Mouse (Mus musculus) MEL (cell line): ENCODE data around the gene Slc25a22. TPM values are rescaled to one million over a fixed set of nuclear protein-coding genes. Genes with fewer than 3 reads are reported as not detected.

ENCODE experiments used
- DNase-seq: peaks from one replicate; pipeline ENCODE4 v3.0.0; 2011; ENCODE audit warnings: low read depth, low spot score
- H3K27ac ChIP-seq: 2 replicates; pipeline ENCODE4 v1.5.1; 2012; ENCODE audit warnings: low read depth, mild to moderate bottlenecking, control low read depth, low read length, moderate library complexity; ENCODE audit not compliant: control insufficient read depth
- H3K27me3 ChIP-seq, 2 experiments: fragments of 150-350 bp in 1 of 2; sonication (generic) in 1 of 2; 2 replicates each; pipeline ENCODE4 v1.6.1; 2012; ENCODE audit warnings: low read length in 2 of 2, mild to moderate bottlenecking in 2 of 2, improper control_type of control experiment in 1 of 2, moderate library complexity in 1 of 2; ENCODE audit not compliant: insufficient read depth in 2 of 2, control insufficient read depth in 1 of 2
- H3K36me3 ChIP-seq, 2 experiments: 2 replicates each; pipeline ENCODE4 v1.6.1; 2012 to 2014; ENCODE audit warnings: low read length in 2 of 2, improper control_type of control experiment in 1 of 2, inconsistent platforms in 1 of 2, mild to moderate bottlenecking in 1 of 2; ENCODE audit not compliant: insufficient read depth in 2 of 2, control insufficient read depth in 1 of 2
- H3K4me1 ChIP-seq, 2 experiments: fragments of 150-350 bp in 1 of 2; sonication (generic) in 1 of 2; 2 replicates each; pipeline ENCODE4 v1.6.1; 2012; ENCODE audit warnings: low read length in 2 of 2, improper control_type of control experiment in 1 of 2, mild to moderate bottlenecking in 1 of 2; ENCODE audit not compliant: insufficient read depth in 2 of 2, control insufficient read depth in 1 of 2
- H3K4me3 ChIP-seq, 2 experiments: fragments of 150-350 bp in 1 of 2; sonication (generic) in 1 of 2; 2 replicates each; pipeline ENCODE4 v1.5.1; 2012; ENCODE audit warnings: low read depth in 2 of 2, low read length in 2 of 2, mild to moderate bottlenecking in 2 of 2, moderate library complexity in 2 of 2, control low read depth in 1 of 2, improper control_type of control experiment in 1 of 2; ENCODE audit not compliant: control insufficient read depth in 1 of 2, insufficient read depth in 1 of 2
- H3K79me2 ChIP-seq: 2 replicates; pipeline ENCODE4 v1.6.1; 2012; ENCODE audit warnings: mild to moderate bottlenecking, low read length, moderate library complexity; ENCODE audit not compliant: control insufficient read depth, poor library complexity, insufficient read depth
- H3K9ac ChIP-seq: 2 replicates; pipeline ENCODE4 v1.6.1; 2012; ENCODE audit warnings: low read depth, mild to moderate bottlenecking, control low read depth, low read length, moderate library complexity; ENCODE audit not compliant: control insufficient read depth, poor library complexity, severe bottlenecking
- H3K9me3 ChIP-seq: fragments of 150-350 bp; sonication (generic); replicated peaks from 2 replicates; pipeline ENCODE4 v1.6.1; 2012; ENCODE audit warnings: mild to moderate bottlenecking, low read length, improper control_type of control experiment, moderate library complexity; ENCODE audit not compliant: insufficient read depth
- BHLHE40 ChIP-seq: IDR thresholded peaks from 2 replicates; pipeline ENCODE4 v1.6.1; 2012; ENCODE audit warnings: low read depth, mild to moderate bottlenecking, inconsistent platforms, low read length, improper control_type of control experiment, borderline replicate concordance
- CHD2 ChIP-seq: IDR thresholded peaks from 2 replicates; pipeline ENCODE4 v1.6.1; 2011; ENCODE audit warnings: low read length, improper control_type of control experiment
- CTCF ChIP-seq, 3 experiments: IDR thresholded peaks in 2 of 3; conservative IDR thresholded peaks in 1 of 3; 2 replicates each; pipeline ENCODE4 v1.5.1; 2011 to 2012; ENCODE audit warnings: low read length in 3 of 3, low read depth in 2 of 3, mild to moderate bottlenecking in 2 of 3, improper control_type of control experiment in 1 of 3, inconsistent platforms in 1 of 3, mixed read lengths in 1 of 3, moderate library complexity in 1 of 3; ENCODE audit not compliant: control insufficient read depth in 1 of 3, insufficient read depth in 1 of 3, poor library complexity in 1 of 3, severe bottlenecking in 1 of 3
- ELF1 ChIP-seq: IDR thresholded peaks from 2 replicates; pipeline ENCODE4 v1.6.1; 2014; ENCODE audit warnings: low read depth, mild to moderate bottlenecking, inconsistent platforms, low read length, improper control_type of control experiment, moderate library complexity
- EP300 ChIP-seq, 2 experiments: IDR thresholded peaks; 2 replicates each; pipeline ENCODE4 v1.6.1; 2011; ENCODE audit warnings: improper control_type of control experiment in 2 of 2, low read length in 2 of 2, low read depth in 1 of 2, mild to moderate bottlenecking in 1 of 2
- ETS1 ChIP-seq: IDR thresholded peaks from 2 replicates; pipeline ENCODE4 v1.6.1; 2012; ENCODE audit warnings: low read depth, mild to moderate bottlenecking, inconsistent platforms, low read length, improper control_type of control experiment, moderate library complexity
- GABPA ChIP-seq: IDR thresholded peaks from 2 replicates; pipeline ENCODE4 v1.6.1; 2012; ENCODE audit warnings: low read depth, mild to moderate bottlenecking, inconsistent platforms, low read length, improper control_type of control experiment, moderate library complexity
- GATA1 ChIP-seq: IDR thresholded peaks from 2 replicates; pipeline ENCODE4 v1.6.1; 2011; ENCODE audit warnings: low read depth, low read length, improper control_type of control experiment
- HCFC1 ChIP-seq: IDR thresholded peaks from 2 replicates; pipeline ENCODE4 v1.6.1; 2012; ENCODE audit warnings: low read depth, mild to moderate bottlenecking, inconsistent platforms, low read length, improper control_type of control experiment, moderate library complexity
- JUND ChIP-seq: IDR thresholded peaks from 2 replicates; pipeline ENCODE4 v1.6.1; 2011; ENCODE audit warnings: low read depth, mild to moderate bottlenecking, improper control_type of control experiment, low read length
- KAT2A ChIP-seq: conservative IDR thresholded peaks from 2 replicates; pipeline ENCODE4 v1.6.1; 2012; ENCODE audit warnings: low read depth, low read length, improper control_type of control experiment, inconsistent platforms
- MAFK ChIP-seq: IDR thresholded peaks from 2 replicates; pipeline ENCODE4 v1.6.1; 2011; ENCODE audit warnings: low read depth, mild to moderate bottlenecking, low read length, improper control_type of control experiment, borderline replicate concordance
- MAX ChIP-seq: IDR thresholded peaks from 2 replicates; pipeline ENCODE4 v1.6.1; 2011; ENCODE audit warnings: low read length, improper control_type of control experiment
- MAZ ChIP-seq: IDR thresholded peaks from 2 replicates; pipeline ENCODE4 v1.6.1; 2012; ENCODE audit warnings: low read depth, mild to moderate bottlenecking, inconsistent platforms, low read length, improper control_type of control experiment
- MEF2A ChIP-seq: IDR thresholded peaks from 2 replicates; pipeline ENCODE4 v1.6.1; 2014; ENCODE audit warnings: low read depth, mild to moderate bottlenecking, inconsistent platforms, low read length, improper control_type of control experiment; ENCODE audit not compliant: poor library complexity, insufficient replicate concordance, severe bottlenecking; ENCODE audit errors: extremely low read depth
- MYB ChIP-seq: IDR thresholded peaks from 2 replicates; pipeline ENCODE4 v1.6.1; 2011; ENCODE audit warnings: mild to moderate bottlenecking, low read depth, low read length, improper control_type of control experiment
- MYC ChIP-seq: IDR thresholded peaks from 2 replicates; pipeline ENCODE4 v1.6.1; 2011; ENCODE audit warnings: low read depth, mild to moderate bottlenecking, low read length, improper control_type of control experiment, moderate library complexity
- NELFE ChIP-seq: IDR thresholded peaks from 2 replicates; pipeline ENCODE4 v1.6.1; 2011; ENCODE audit warnings: low read depth, low read length, improper control_type of control experiment
- POLR2A ChIP-seq, 2 experiments: IDR thresholded peaks; 2 replicates each; pipeline ENCODE4 v1.6.1; 2011 to 2012; ENCODE audit warnings: low read length in 2 of 2, mild to moderate bottlenecking in 2 of 2, control low read depth in 1 of 2, improper control_type of control experiment in 1 of 2, low read depth in 1 of 2, moderate library complexity in 1 of 2; ENCODE audit not compliant: control insufficient read depth in 1 of 2, insufficient read depth in 1 of 2, poor library complexity in 1 of 2
- POLR2AphosphoS2 ChIP-seq: IDR thresholded peaks from 2 replicates; pipeline ENCODE4 v1.6.1; 2011; ENCODE audit warnings: low read length, improper control_type of control experiment
- POLR2AphosphoS5 ChIP-seq: IDR thresholded peaks from 2 replicates; pipeline ENCODE4 v1.6.1; 2012; ENCODE audit warnings: low read depth, borderline replicate concordance, mild to moderate bottlenecking, inconsistent platforms, low read length, moderate library complexity, mixed read lengths
- RCOR1 ChIP-seq: IDR thresholded peaks from 2 replicates; pipeline ENCODE4 v1.6.1; 2012; ENCODE audit warnings: low read depth, mild to moderate bottlenecking, inconsistent platforms, low read length, improper control_type of control experiment
- SIN3A ChIP-seq: IDR thresholded peaks from 2 replicates; pipeline ENCODE4 v1.6.1; 2012; ENCODE audit warnings: low read length, improper control_type of control experiment, inconsistent platforms
- SMC3 ChIP-seq: IDR thresholded peaks from 2 replicates; pipeline ENCODE4 v1.6.1; 2011; ENCODE audit warnings: low read depth, low read length, improper control_type of control experiment
- TAL1 ChIP-seq: IDR thresholded peaks from 2 replicates; pipeline ENCODE4 v1.6.1; 2012; ENCODE audit warnings: mild to moderate bottlenecking, inconsistent platforms, low read length, moderate library complexity, mixed read lengths
- TBP ChIP-seq: IDR thresholded peaks from 2 replicates; pipeline ENCODE4 v1.8.0; 2011; ENCODE audit warnings: low read depth, low read length, improper control_type of control experiment
- TCF12 ChIP-seq: IDR thresholded peaks from 2 replicates; pipeline ENCODE4 v1.6.1; 2014; ENCODE audit warnings: low read depth, mild to moderate bottlenecking, inconsistent platforms, low read length, improper control_type of control experiment, moderate library complexity
- UBTF ChIP-seq: IDR thresholded peaks from 2 replicates; pipeline ENCODE4 v1.6.1; 2012; ENCODE audit warnings: low read depth, mild to moderate bottlenecking, inconsistent platforms, low read length, improper control_type of control experiment, moderate library complexity, borderline replicate concordance; ENCODE audit not compliant: insufficient read depth
- ZKSCAN1 ChIP-seq: IDR thresholded peaks from 2 replicates; pipeline ENCODE4 v1.6.1; 2012; ENCODE audit warnings: low read depth, mild to moderate bottlenecking, inconsistent platforms, low read length, improper control_type of control experiment, moderate library complexity
- ZMIZ1 ChIP-seq: IDR thresholded peaks from 2 replicates; pipeline ENCODE4 v1.6.1; 2012; ENCODE audit warnings: low read depth, mild to moderate bottlenecking, inconsistent platforms, low read length, improper control_type of control experiment, moderate library complexity
- ZNF384 ChIP-seq: IDR thresholded peaks from 2 replicates; pipeline ENCODE4 v1.6.1; 2012; ENCODE audit warnings: low read depth, mild to moderate bottlenecking, inconsistent platforms, low read length, improper control_type of control experiment
- polyA plus RNA-seq, 2 experiments: library from polyadenylated mRNA; stranded (reverse) in 1 of 2; unstranded in 1 of 2; fragments of >175 nt in 1 of 2; fragments of >200 nt in 1 of 2; gene quantifications; 2 replicates each; pipeline versions ENCODE4 v1.2.1 to v1.2.4; 2012; ENCODE audit warnings: low replicate concordance in 2 of 2, low read depth in 1 of 2; ENCODE audit not compliant: insufficient read length in 2 of 2, insufficient read depth in 1 of 2, missing spikeins in 1 of 2
- total RNA-seq: library from RNA; depleted of rRNA; stranded (reverse); fragments of 300-350 nt; gene quantifications from 2 replicates; pipeline ENCODE4 v1.2.3, GENCODE M21; 2012

Slc25a22 gene
- total and polyA plus RNA-seq, 3 experiments, result 23.8 to 46.0 TPM; not detected in 1

- H3K27ac ChIP-seq, result peak overlapping the region; percentile 92
- no peak for TF ChIP-seq TBP
- TF ChIP-seq KAT2A, result no peak
- no peak for TF ChIP-seq JUND
- no peak for TF ChIP-seq MYC
- no peak for TF ChIP-seq CHD2
- TF ChIP-seq TCF12, result no peak
- no peak for TF ChIP-seq ZKSCAN1
- TF ChIP-seq MAFK, result no peak
- TF ChIP-seq GABPA, result no peak
- TF ChIP-seq RCOR1, result no peak
- no peak for TF ChIP-seq MEF2A
- no peak for TF ChIP-seq SMC3
- TF ChIP-seq MAZ, result no peak
- TF ChIP-seq SIN3A, result no peak
- H3K4me1 ChIP-seq, result peaks cover 8 to 35% of the 10 kb centered on the region in 2 experiments
- no peaks in the 10 kb centered on the region for H3K27me3 ChIP-seq
- H3K79me2 ChIP-seq, result peaks cover 25% of the 10 kb centered on the region
- H3K4me3 ChIP-seq, result peak overlapping the region; percentile 39 to 87
- no peaks in the 10 kb centered on the region for H3K9me3 ChIP-seq
- no peak for DNase-seq
- peak overlapping the region; percentile 65 for H3K9ac ChIP-seq
- peaks cover 0 to 18% of the 10 kb centered on the region in 2 experiments; a peak in 2 of 4 replicates for H3K36me3 ChIP-seq
Observed at GRCm38 (mm10) chr7:141469352-141469751, 31.7 kb upstream of the Slc25a22 start.

DNA sequence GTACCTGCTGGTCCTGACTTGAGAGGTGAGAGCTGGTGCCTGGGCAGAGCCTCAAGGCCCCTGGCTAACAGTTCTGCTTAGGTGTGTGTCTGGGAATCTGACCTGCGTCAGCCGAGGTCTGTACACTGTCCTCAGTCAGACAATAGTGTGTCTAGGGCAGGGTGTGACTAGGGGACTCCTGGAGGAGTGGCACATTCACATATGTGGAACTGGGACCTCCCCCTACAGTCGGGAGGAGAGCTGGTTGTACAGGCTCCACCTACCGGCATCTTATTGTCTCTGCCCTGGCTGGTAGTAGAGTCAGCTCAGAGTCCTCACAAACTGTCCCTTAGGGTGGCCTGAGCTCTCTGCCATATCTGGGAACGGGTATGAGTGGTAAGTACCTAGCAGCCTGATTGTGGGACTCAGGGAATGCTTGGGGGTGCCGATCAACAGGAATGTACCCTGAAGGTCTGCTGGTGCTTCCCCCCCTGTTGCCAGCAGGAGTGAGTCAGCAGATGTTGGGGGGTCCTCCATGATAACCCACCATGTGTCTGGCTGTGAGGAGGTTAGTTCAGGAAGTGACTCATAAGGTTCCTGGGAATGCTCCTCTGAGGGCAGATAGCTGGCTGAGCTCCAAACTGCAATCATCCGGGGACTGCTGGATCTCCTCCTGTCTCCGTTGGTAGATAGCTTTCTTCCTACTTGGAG is 31.0 kb upstream of the Slc25a22 start:
- H3K4me1 ChIP-seq, result peaks cover 8 to 29% of the 10 kb centered on the region in 2 experiments
- H3K9ac ChIP-seq, result peak overlapping the region; percentile 88
- TF ChIP-seq MAX (peak; percentile 73), HCFC1 (no peak), CHD2 (no peak), TBP (no peak), BHLHE40 (no peak), POLR2AphosphoS5 (no peak), POLR2A (IDR thresholded peaks at IDR 0.05; ENCODE audit: control insufficient read depth in 1 of 2, insufficient read depth in 1 of 2, low read depth in 1 of 2, low read length in 2 of 2, poor library complexity in 1 of 2) (peak in 1 of 2 experiments; percentile 64; a peak in 1 of 4 replicates), TCF12 (peak; percentile 1; the same call in 1 of the 2 replicates), JUND (peak; percentile 94), UBTF (no peak), SIN3A (peak; percentile 69), TAL1 (peak; percentile 78), NELFE (peak; percentile 63), POLR2AphosphoS2 (no peak), ZMIZ1 (no peak), CTCF (IDR thresholded peaks at IDR 0.05 in 2 of 3, conservative IDR thresholded peaks at IDR 0.05 in 1 of 3; ENCODE audit: control insufficient read depth in 1 of 3, insufficient read depth in 1 of 3, low read depth in 2 of 3, low read length in 3 of 3, poor library complexity in 1 of 3, severe bottlenecking in 1 of 3) (peak; percentile 34 to 48 (median 40)), ETS1 (peak; percentile 93), MAZ (no peak), ZNF384 (no peak), ELF1 (no peak), EP300 (IDR thresholded peaks at IDR 0.05; ENCODE audit: low read depth in 1 of 2, low read length in 2 of 2) (peak; percentile 74 to 75), MYB (no peak), GATA1 (peak; percentile 49), MAFK (no peak)

More for the DNA sequence above, 31.0 kb upstream of the Slc25a22 start:
- Histone ChIP-seq H3K27me3 (no peaks in the 10 kb centered on the region), H3K27ac (peak overlapping the region; percentile 92), H3K79me2 (peaks cover 18% of the 10 kb centered on the region), H3K4me3 (peak overlapping the region; percentile 87 to 97), H3K9me3 (no peaks in the 10 kb centered on the region), H3K36me3 (peaks cover 0 to 12% of the 10 kb centered on the region in 2 experiments; a peak in 2 of 4 replicates)
- peak; percentile 95 for DNase-seq
